Mouse (Mus musculus) megakaryocyte progenitor cell, adult 5-6 weeks (primary cell): ENCODE results near the gene Olfr775. TPM values are rescaled to one million over a fixed set of nuclear protein-coding genes. Genes with fewer than 3 reads are reported as not detected.

ENCODE experiments used
- ATAC-seq: replicated peaks from 2 replicates; pipeline ENCODE4 v1.8.0; 2016; ENCODE audit warnings: mild to moderate bottlenecking, moderate TSS enrichment, inconsistent platforms; ENCODE audit not compliant: poor library complexity
- total RNA-seq, 2 experiments: library from RNA; stranded (forward) in 1 of 2; stranded (reverse) in 1 of 2; fragments of 157-497, 149-512 nt in 1 of 2; fragments of 200-1000 nt in 1 of 2; gene quantifications; 2 replicates each; pipeline versions ENCODE4 v1.2.3 to v1.2.4; 2015 to 2017

Olfr775 gene
- total RNA-seq (2015) (not detected in 2 replicates), total RNA-seq (2017) (not detected in 2 replicates)

- ATAC-seq: no peak
Measured at GRCm38 (mm10) chr10:129248112-129248511, at the start of gene Olfr775. Gene Olfr775 (plus strand): TSS chr10:129248412.

- ATAC-seq: no peak
Measured at GRCm38 (mm10) chr10:129230737-129231136, 17.5 kb upstream of the Olfr775 start.

- no peak for ATAC-seq
Measured at GRCm38 (mm10) chr10:129235904-129236303, 12.3 kb upstream of the Olfr775 start, which contains the start of gene Olfr774. Gene Olfr774 (plus strand): TSS chr10:129236204.

GRCm38 (mm10) chr10:129258827-129259226, 10.6 kb downstream of the Olfr775 start, which contains the start of gene Olfr776:
Gene Olfr776 (plus strand): TSS chr10:129259127.
- ATAC-seq: no peak

GRCm38 (mm10) chr10:129271081-129271535, 22.9 kb downstream of the Olfr775 start, which contains the start of gene Olfr777:
Gene Olfr777 (minus strand): TSS chr10:129271485.
- ATAC-seq: no peak

Other genes with a start within 250 kb of the Olfr775 start
- not detected in 2 replicates for gene Olfr763, start 237.6 kb upstream of the Olfr775 start, total RNA-seq (2015)
- gene Olfr763, start 237.6 kb upstream of the Olfr775 start, total RNA-seq (2017): not detected in 2 replicates
- gene Olfr764-ps1, start 208.5 kb upstream of the Olfr775 start, total RNA-seq (2015): not detected in 2 replicates
- not detected in 2 replicates for gene Olfr764-ps1, start 208.5 kb upstream of the Olfr775 start, total RNA-seq (2017)
- not detected in 2 replicates for gene Olfr765, start 198.4 kb upstream of the Olfr775 start, total RNA-seq (2015)
- gene Olfr765, start 198.4 kb upstream of the Olfr775 start, total RNA-seq (2017): not detected in 2 replicates
- gene Olfr766-ps1, start 179.4 kb upstream of the Olfr775 start, total RNA-seq (2015): not detected in 2 replicates
- not detected in 2 replicates for gene Olfr766-ps1, start 179.4 kb upstream of the Olfr775 start, total RNA-seq (2017)
- not detected in 2 replicates for gene Olfr767, start 165.5 kb upstream of the Olfr775 start, total RNA-seq (2015)
- gene Olfr767, start 165.5 kb upstream of the Olfr775 start, total RNA-seq (2017): not detected in 2 replicates
- not detected in 2 replicates for gene Olfr768, start 149.0 kb upstream of the Olfr775 start, total RNA-seq (2015)
- gene Olfr768, start 149.0 kb upstream of the Olfr775 start, total RNA-seq (2017): not detected in 2 replicates
- not detected in 2 replicates for gene Olfr769, start 130.6 kb upstream of the Olfr775 start, total RNA-seq (2015)
- gene Olfr769, start 130.6 kb upstream of the Olfr775 start, total RNA-seq (2017): not detected in 2 replicates
- not detected in 2 replicates for gene Olfr770, start 109.4 kb upstream of the Olfr775 start, total RNA-seq (2015)
- gene Olfr770, start 109.4 kb upstream of the Olfr775 start, total RNA-seq (2017): not detected in 2 replicates
- gene Olfr771, start 83.7 kb upstream of the Olfr775 start, total RNA-seq (2015): not detected in 2 replicates
- not detected in 2 replicates for gene Olfr771, start 83.7 kb upstream of the Olfr775 start, total RNA-seq (2017)
- gene Olfr772, start 70.5 kb upstream of the Olfr775 start, total RNA-seq (2015): not detected in 2 replicates
- not detected in 2 replicates for gene Olfr772, start 70.5 kb upstream of the Olfr775 start, total RNA-seq (2017)
- not detected in 2 replicates for gene Olfr773, start 61.0 kb upstream of the Olfr775 start, total RNA-seq (2015)
- gene Olfr773, start 61.0 kb upstream of the Olfr775 start, total RNA-seq (2017): not detected in 2 replicates
- gene Olfr774, start 12.2 kb upstream of the Olfr775 start, total RNA-seq (2015): not detected in 2 replicates
- gene Olfr774, start 12.2 kb upstream of the Olfr775 start, total RNA-seq (2017): not detected in 2 replicates
- not detected in 2 replicates for gene Olfr776, start 10.7 kb downstream of the Olfr775 start, total RNA-seq (2015)
- not detected in 2 replicates for gene Olfr776, start 10.7 kb downstream of the Olfr775 start, total RNA-seq (2017)
- gene Olfr777, start 23.1 kb downstream of the Olfr775 start, total RNA-seq (2015): not detected in 2 replicates
- gene Olfr777, start 23.1 kb downstream of the Olfr775 start, total RNA-seq (2017): not detected in 2 replicates
- not detected in 2 replicates for gene Olfr780, start 69.7 kb downstream of the Olfr775 start, total RNA-seq (2015)
- not detected in 2 replicates for gene Olfr780, start 69.7 kb downstream of the Olfr775 start, total RNA-seq (2017)
- gene Olfr781, start 80.4 kb downstream of the Olfr775 start, total RNA-seq (2015): not detected in 2 replicates
- gene Olfr781, start 80.4 kb downstream of the Olfr775 start, total RNA-seq (2017): not detected in 2 replicates
- not detected in 2 replicates for gene Olfr782, start 100.4 kb downstream of the Olfr775 start, total RNA-seq (2015)
- gene Olfr782, start 100.4 kb downstream of the Olfr775 start, total RNA-seq (2017): not detected in 2 replicates
- 0.29 and 0.35 TPM in 2 replicates for gene Olfr784, start 135.7 kb downstream of the Olfr775 start, total RNA-seq (2015)
- 0.04 TPM in 1 of 2 replicates, not detected in the other for gene Olfr784, start 135.7 kb downstream of the Olfr775 start, total RNA-seq (2017)
- not detected in 2 replicates for gene Olfr785, start 157.0 kb downstream of the Olfr775 start, total RNA-seq (2015)
- gene Olfr785, start 157.0 kb downstream of the Olfr775 start, total RNA-seq (2017): not detected in 2 replicates
- not detected in 2 replicates for gene Olfr786, start 178.9 kb downstream of the Olfr775 start, total RNA-seq (2015)
- gene Olfr786, start 178.9 kb downstream of the Olfr775 start, total RNA-seq (2017): not detected in 2 replicates
- gene Olfr787, start 213.4 kb downstream of the Olfr775 start, total RNA-seq (2015): not detected in 2 replicates
- not detected in 2 replicates for gene Olfr787, start 213.4 kb downstream of the Olfr775 start, total RNA-seq (2017)
- not detected in 2 replicates for gene Olfr788, start 222.6 kb downstream of the Olfr775 start, total RNA-seq (2015)
- gene Olfr788, start 222.6 kb downstream of the Olfr775 start, total RNA-seq (2017): not detected in 2 replicates
- gene Olfr789, start 236.3 kb downstream of the Olfr775 start, total RNA-seq (2015): not detected in 2 replicates
- not detected in 2 replicates for gene Olfr789, start 236.3 kb downstream of the Olfr775 start, total RNA-seq (2017)